Comparison of ENCODE assay signal across 7 mouse cellular contexts in genomic region chr5:135994725-135995687, GRCm38 (mm10). TPM values are rescaled to one million over a fixed set of nuclear protein-coding genes. Genes with fewer than 3 reads are reported as not detected.
DNase-seq lines count a peak whose midpoint lies in the region; ATAC-seq and TF ChIP-seq lines count a peak whose summit lies in the region.

Gene Dtx2 (plus strand): TSS chr5:135994800.

- intact Hi-C loops in left cerebral cortex, postnatal 4 days (cut with DNase I) = no loop called here

- peak; percentile 94 for TF ChIP-seq POLR2A in small intestine, adult 2 months (IDR thresholded peaks at IDR 0.05; ENCODE audit: low read depth, low read length)

- peak within 1 kb of the TSS; percentile 88 for H3K4me2 ChIP-seq in intestine, postnatal 0 days (replicated peaks; ENCODE audit: low read depth)
- H3K4me2 ChIP-seq in midbrain, embryonic 12.5 days (replicated peaks) = peak within 1 kb of the TSS; percentile 86

- H3K9ac ChIP-seq in intestine, postnatal 0 days (ENCODE audit: low read depth, low read length) = peak within 1 kb of the TSS; percentile 90
- peak within 1 kb of the TSS; percentile 86 for H3K9ac ChIP-seq in midbrain, embryonic 12.5 days (replicated peaks)

- WGBS in intestine, postnatal 0 days = 1% methylated on average over 47 of the region's 47 CpGs
- 1% methylated on average over 47 of the region's 47 CpGs for WGBS in midbrain, embryonic 12.5 days
- under 1% methylated on average over 47 of the region's 47 CpGs for WGBS in small intestine, adult 2 months

- H3K4me1 ChIP-seq in intestine, postnatal 0 days (replicated peaks; ENCODE audit: control insufficient read depth, insufficient read depth, low read length) = no peaks in the 10 kb centered on the region; the same call in 1 of the 2 replicates
- H3K4me1 ChIP-seq in midbrain, embryonic 12.5 days = peaks cover 10% of the 10 kb centered on the region
- H3K4me1 ChIP-seq in small intestine, adult 2 months (ENCODE audit: control insufficient read depth, insufficient read depth, insufficient read length, low read length) = no peaks in the 10 kb centered on the region; the same call in 1 of the 2 replicates

- peak within 1 kb of the TSS; percentile 83 for H3K27ac ChIP-seq in intestine, postnatal 0 days (ENCODE audit: low read depth, low read length)
- H3K27ac ChIP-seq in midbrain, embryonic 12.5 days (replicated peaks) = peak within 1 kb of the TSS; percentile 86
- H3K27ac ChIP-seq in small intestine, adult 2 months (ENCODE audit: insufficient read depth, low read depth, low read length) = no peak within 1 kb of the TSS

- ATAC-seq in intestine, postnatal 0 days = peak; percentile 89
- ATAC-seq in midbrain, embryonic 12.5 days (ENCODE audit: low FRiP score, low read depth) = peak; percentile 94

- H3K9me3 ChIP-seq in intestine, postnatal 0 days (ENCODE audit: control insufficient read depth) = no peaks in the 10 kb centered on the region
- H3K9me3 ChIP-seq in midbrain, embryonic 12.5 days = no peaks in the 10 kb centered on the region

- H3K36me3 ChIP-seq in intestine, postnatal 0 days (ENCODE audit: control insufficient read depth, insufficient read depth) = peaks cover 19% of the 10 kb centered on the region; the same call in 1 of the 2 replicates
- peaks cover 32% of the 10 kb centered on the region for H3K36me3 ChIP-seq in midbrain, embryonic 12.5 days
- H3K36me3 ChIP-seq in small intestine, adult 2 months (ENCODE audit: control insufficient read depth, insufficient read depth, low read length) = peaks cover 7% of the 10 kb centered on the region; the same call in 1 of the 2 replicates

- H3K4me3 ChIP-seq in intestine, postnatal 0 days (ENCODE audit: low read depth, low read length) = peak within 1 kb of the TSS; percentile 70
- peak within 1 kb of the TSS; percentile 84 for H3K4me3 ChIP-seq in midbrain, embryonic 12.5 days
- peak within 1 kb of the TSS; percentile 84 for H3K4me3 ChIP-seq in small intestine, adult 2 months (ENCODE audit: low read depth, low read length)

- peak; percentile 51 for TF ChIP-seq CTCF in intestine, postnatal 0 days (IDR thresholded peaks at IDR 0.05; ENCODE audit: low read depth)
- TF ChIP-seq CTCF in small intestine, adult 2 months (IDR thresholded peaks at IDR 0.05; ENCODE audit: extremely low read depth, insufficient read length, insufficient replicate concordance, low read depth, low read length) = no peak

- peak; percentile 83 for DNase-seq in adrenal gland, adult 8-10 months
- DNase-seq in embryo, embryonic 9.5 days (ENCODE audit: extremely low spot score) = peak; percentile 88
- no peak for DNase-seq in gonadal fat pad, adult 2 months (ENCODE audit: low read depth)
- peak; percentile 88 for DNase-seq in left cerebral cortex, postnatal 4 days

- no peaks in the 10 kb centered on the region for H3K27me3 ChIP-seq in intestine, postnatal 0 days (replicated peaks; ENCODE audit: control insufficient read depth, insufficient read depth, low read length)
- no peaks in the 10 kb centered on the region for H3K27me3 ChIP-seq in midbrain, embryonic 12.5 days
- no peaks in the 10 kb centered on the region for H3K27me3 ChIP-seq in small intestine, adult 2 months (ENCODE audit: control insufficient read depth, insufficient read depth, low read length)

RNA-seq across cellular contexts. Expression of gene Dtx2, which starts in this region (rescaled TPM):
- 10 to 100 TPM; 13.0 to 17.6 (median 16.9) TPM for total RNA-seq in adrenal gland, adult 8-10 months (2022)
- polyA plus RNA-seq in gonadal fat pad, adult 2 months (2012; rRNA removed) = 44.3 and 51.7 TPM in 2 replicates
- polyA plus RNA-seq in intestine, postnatal 0 days (2015; fragmentation: Nextera tagmentation; extraction: Ambion mirVana) = 10.5 TPM in 2 replicates
- 10 to 100 TPM; 13.8 to 14.4 TPM for total RNA-seq in left cerebral cortex, postnatal 4 days (2021)
- 30.0 and 30.7 TPM in 2 replicates for polyA plus RNA-seq in midbrain, embryonic 12.5 days (2016; fragmentation: Nextera tagmentation; extraction: Ambion mirVana)
- 8.7 and 17.6 TPM in 2 replicates for polyA plus RNA-seq in small intestine, adult 2 months (2012; rRNA removed)
